Mouse (Mus musculus) liver, postnatal 0 days (tissue): ENCODE measurements at regions not wholly inside any gene's neighbourhood (a gene's known extent, or its start where the extent isn't known, plus 50 kb on each side); places are given as distances from the start of the nearest gene placed in this dataset.

Experiments used
- CTCF ChIP-seq: sonication (generic); IDR thresholded peaks from 2 replicates; pipeline ENCODE4 v1.5.1; 2016; ENCODE audit warnings: antibody characterized with exemption, low read depth
- EP300 ChIP-seq: IDR thresholded peaks from 2 replicates; pipeline ENCODE4 v1.6.1; 2016; ENCODE audit warnings: antibody characterized with exemption, low read depth, mild to moderate bottlenecking

DNA sequence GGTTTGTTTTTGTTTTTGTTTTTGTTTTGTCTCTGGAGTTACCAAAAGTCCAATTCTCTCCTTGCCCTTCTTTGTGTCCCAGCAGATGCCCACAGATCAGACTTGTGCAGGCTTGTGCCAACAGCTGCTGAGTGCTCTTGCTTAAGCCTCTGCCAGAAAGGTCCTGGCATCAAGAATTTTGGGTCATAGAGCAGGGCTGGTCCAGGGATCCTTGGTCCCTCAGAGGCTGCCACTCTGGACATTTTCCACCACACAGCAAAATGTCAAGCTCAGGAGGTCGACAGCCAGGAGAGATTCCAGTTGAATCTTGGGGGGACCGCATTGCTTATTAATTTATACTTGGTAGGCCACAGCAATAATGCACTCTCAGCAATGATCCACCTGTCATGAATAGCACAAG lies 151.9 kb upstream of the Pld5 start:
- TF ChIP-seq CTCF (no peak), EP300 (no peak)
